21 mouse cellular contexts compared by ENCODE assay signal in the genomic region with DNA sequence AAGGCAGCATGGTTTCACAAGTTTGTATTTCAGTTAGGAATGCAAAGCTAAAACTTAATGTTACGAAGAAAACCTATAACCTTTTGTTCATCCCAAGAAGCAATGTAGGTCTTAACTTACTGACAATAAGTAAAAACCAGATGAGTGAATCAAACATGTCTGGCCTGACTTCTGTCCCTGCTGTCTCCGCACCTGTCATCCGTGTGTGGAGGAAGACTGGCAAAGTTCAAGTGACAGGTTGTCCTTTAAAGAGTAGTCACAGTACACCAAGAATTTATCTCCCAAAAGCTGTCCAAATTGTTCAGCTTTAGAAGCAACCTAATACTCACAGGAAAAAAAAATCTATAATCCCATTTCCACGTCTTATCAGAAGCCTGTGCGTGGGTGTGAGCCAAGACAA.
"Had no signal": no experiment of that assay in that cellular context is flagged by ENCODE, and none has a peak within 500 bp of the region (broad histone marks: within the 10 kb centered on the region; RNA-seq: fewer than 3 reads in every experiment).

No protein-coding gene starts in this region.

- H3K4me3 ChIP-seq: layer of hippocampus, adult 2 months; limb, embryonic 10.5 days; limb, embryonic 13.5 days; liver, embryonic 12.5 days; liver, embryonic 15.5 days; neural tube, embryonic 12.5 days; neural tube, embryonic 15.5 days; stomach, embryonic 15.5 days had no signal

- H3K9ac ChIP-seq: limb, embryonic 13.5 days; liver, embryonic 12.5 days; liver, embryonic 15.5 days; neural tube, embryonic 12.5 days; neural tube, embryonic 15.5 days; stomach, embryonic 15.5 days had no signal

- H3K27ac ChIP-seq: kidney, postnatal 0 days; layer of hippocampus, adult 2 months; limb, embryonic 10.5 days; limb, embryonic 13.5 days; liver, embryonic 12.5 days; liver, embryonic 15.5 days; neural tube, embryonic 12.5 days; neural tube, embryonic 15.5 days; stomach, embryonic 15.5 days had no signal

- H3K36me3 ChIP-seq: limb, embryonic 10.5 days; limb, embryonic 13.5 days; liver, embryonic 12.5 days; liver, embryonic 15.5 days; neural tube, embryonic 12.5 days; neural tube, embryonic 15.5 days; stomach, embryonic 15.5 days had no signal

- H3K27me3 ChIP-seq: limb, embryonic 13.5 days; liver, embryonic 12.5 days; liver, embryonic 15.5 days; neural tube, embryonic 12.5 days; neural tube, embryonic 15.5 days; stomach, embryonic 15.5 days had no signal

- H3K4me1 ChIP-seq: limb, embryonic 10.5 days; limb, embryonic 13.5 days; liver, embryonic 12.5 days; liver, embryonic 15.5 days; neural tube, embryonic 15.5 days; stomach, embryonic 15.5 days had no signal

- H3K9me3 ChIP-seq: limb, embryonic 10.5 days; limb, embryonic 13.5 days; liver, embryonic 12.5 days; liver, embryonic 15.5 days; neural tube, embryonic 12.5 days; neural tube, embryonic 15.5 days; stomach, embryonic 15.5 days had no signal

- DNase-seq: kidney, postnatal 25 days; layer of hippocampus, adult 9-11 months; liver; lung, adult 18-20 months; lung, postnatal 14 days; lung, postnatal 4 days; midbrain, embryonic 14.5 days; right cerebral cortex, adult 18-20 months; right cerebral cortex, postnatal 25 days; spleen, adult 18-20 months; thymus, postnatal 25 days had no signal

- H3K4me2 ChIP-seq: limb, embryonic 13.5 days; liver, embryonic 12.5 days; liver, embryonic 15.5 days; midbrain, embryonic 11.5 days; neural tube, embryonic 12.5 days; neural tube, embryonic 15.5 days; stomach, embryonic 15.5 days had no signal

- ATAC-seq: liver, embryonic 12.5 days had no signal
